Mouse (Mus musculus) lung, postnatal 0 days (tissue): ENCODE measurements at regions not wholly inside any gene's neighbourhood (a gene's known extent, or its start where the extent isn't known, plus 50 kb on each side); places are given as distances from the start of the nearest gene placed in this dataset.

Source experiments
- ATAC-seq: fragments of 200-750 bp; cut with Nextera tagmentation; 2 replicates; pipeline ENCODE4 v1.8.0; 2017; ENCODE audit warnings: moderate library complexity
- DNase-seq: peaks from one replicate; pipeline ENCODE4 v3.0.0-alpha.2; 2016; ENCODE audit warnings: low spot score
- H3K27ac ChIP-seq: fragments of 300-500 bp; sonication (generic); 2 replicates; pipeline ENCODE4 v1.5.1; 2014; ENCODE audit warnings: antibody characterized with exemption, mild to moderate bottlenecking, low read length, mixed read lengths
- H3K27me3 ChIP-seq: fragments of 300-500 bp; sonication (generic); replicated peaks from 2 replicates; pipeline ENCODE4 v1.6.1; 2014; ENCODE audit warnings: low read length, mixed read lengths; ENCODE audit not compliant: insufficient read depth
- H3K36me3 ChIP-seq: fragments of 300-500 bp; sonication (generic); 2 replicates; pipeline ENCODE4 v1.6.1; 2014; ENCODE audit warnings: low read length, mixed read lengths; ENCODE audit not compliant: insufficient read depth
- H3K4me1 ChIP-seq: fragments of 300-500 bp; sonication (generic); 2 replicates; pipeline ENCODE4 v1.6.1; 2014; ENCODE audit warnings: antibody characterized with exemption, low read depth, low read length, mixed read lengths; ENCODE audit not compliant: insufficient read depth
- H3K4me2 ChIP-seq: fragments of 300-500 bp; sonication (generic); replicated peaks from 2 replicates; pipeline ENCODE4 v1.6.1; 2014; ENCODE audit warnings: low read depth, mild to moderate bottlenecking, low read length, moderate library complexity, mixed read lengths
- H3K4me3 ChIP-seq: fragments of 300-500 bp; sonication (generic); 2 replicates; pipeline ENCODE4 v1.5.1; 2014; ENCODE audit warnings: low read depth, low read length
- H3K9ac ChIP-seq: fragments of 300-500 bp; sonication (generic); replicated peaks from 2 replicates; pipeline ENCODE4 v1.6.1; 2014; ENCODE audit warnings: low read depth, mild to moderate bottlenecking
- H3K9me3 ChIP-seq: fragments of 300-500 bp; sonication (generic); 2 replicates; pipeline ENCODE4 v1.6.1; 2016; ENCODE audit warnings: low read length, mixed read lengths
- CTCF ChIP-seq: IDR thresholded peaks from 2 replicates; pipeline ENCODE4 v1.5.1; 2016; ENCODE audit warnings: antibody characterized with exemption, mild to moderate bottlenecking
- EP300 ChIP-seq: IDR thresholded peaks from 2 replicates; pipeline ENCODE4 v1.6.1; 2016; ENCODE audit warnings: antibody characterized with exemption, mild to moderate bottlenecking, control low read depth
- WGBS: fragments of 180-500 bp; shearing (Covaris S2); extraction: QIAGEN DNeasy Blood & Tissue Kit; methylation state at CpG from one replicate; pipeline ENCODE4 v1.1.7; 2014; 5-methylcytosine and 5-hydroxymethylcytosine counted together

GRCm38 (mm10) chr5:106044878-106045585 is 168.7 kb downstream of the Zfp326 start:
- no peaks in the 10 kb centered on the region for H3K4me1 ChIP-seq
- H3K27ac ChIP-seq: no peak overlapping the region
- no peaks in the 10 kb centered on the region for H3K36me3 ChIP-seq
- no peak overlapping the region for H3K9ac ChIP-seq
- H3K27me3 ChIP-seq: no peaks in the 10 kb centered on the region
- whole genome bisulfite sequencing: 73% methylated on average over 12 of the region's 12 CpGs
- no peak for ATAC-seq
- no peak overlapping the region for H3K4me3 ChIP-seq
- no peaks in the 10 kb centered on the region for H3K9me3 ChIP-seq
- TF ChIP-seq EP300 (no peak), CTCF (no peak)
- no peak for DNase-seq
- H3K4me2 ChIP-seq: no peak overlapping the region

GRCm38 (mm10) chr5:106038321-106038720 is 162.0 kb downstream of the Zfp326 start:
- Histone ChIP-seq H3K27me3 (no peaks in the 10 kb centered on the region), H3K27ac (no peak overlapping the region), H3K9me3 (no peaks in the 10 kb centered on the region), H3K36me3 (no peaks in the 10 kb centered on the region), H3K4me1 (no peaks in the 10 kb centered on the region), H3K4me3 (no peak overlapping the region), H3K9ac (no peak overlapping the region), H3K4me2 (no peak overlapping the region)
- WGBS: 91% methylated on average over 18 of the region's 18 CpGs
- ATAC-seq: no peak
- no peak for DNase-seq
- TF ChIP-seq EP300 (no peak), CTCF (no peak)

DNA sequence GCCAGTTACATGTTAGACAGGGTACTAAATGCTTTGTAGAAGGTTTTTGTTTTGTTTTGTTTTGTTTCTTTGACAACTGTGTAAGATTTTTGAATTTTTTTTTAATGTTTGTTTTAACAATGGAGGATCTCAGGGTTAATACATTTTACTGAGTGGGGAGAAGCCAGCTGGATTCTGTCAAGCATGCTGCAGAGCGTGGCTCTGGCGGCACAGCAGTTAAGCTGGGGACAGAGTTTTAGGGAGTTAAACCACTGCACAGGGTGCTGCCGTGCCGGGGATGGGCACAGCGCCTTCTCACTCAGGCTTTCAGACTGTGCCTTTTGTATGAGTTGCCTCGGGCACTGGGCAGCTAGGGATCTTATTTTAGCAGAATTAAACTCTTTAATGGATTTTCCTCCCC is 159.8 kb downstream of the Zfp326 start:
- H3K4me3 ChIP-seq: no peak overlapping the region
- TF ChIP-seq EP300 (no peak), CTCF (no peak)
- no peak overlapping the region for H3K9ac ChIP-seq
- no peaks in the 10 kb centered on the region for H3K36me3 ChIP-seq
- H3K9me3 ChIP-seq: no peaks in the 10 kb centered on the region
- no peaks in the 10 kb centered on the region for H3K4me1 ChIP-seq
- peak; percentile 21 for DNase-seq
- H3K4me2 ChIP-seq: no peak overlapping the region
- H3K27ac ChIP-seq: no peak overlapping the region
- peak; percentile 30; the same call in 1 of the 2 replicates for ATAC-seq
- WGBS: 36% methylated on average over 6 of the region's 6 CpGs
- H3K27me3 ChIP-seq: no peaks in the 10 kb centered on the region

GRCm38 (mm10) chr5:106032956-106033355 is 156.6 kb downstream of the Zfp326 start:
- no peak for TF ChIP-seq CTCF
- no peak for TF ChIP-seq EP300
- Histone ChIP-seq H3K4me2 (no peak overlapping the region), H3K27me3 (no peaks in the 10 kb centered on the region), H3K9me3 (no peaks in the 10 kb centered on the region), H3K27ac (no peak overlapping the region), H3K36me3 (no peaks in the 10 kb centered on the region), H3K9ac (no peak overlapping the region), H3K4me1 (no peaks in the 10 kb centered on the region), H3K4me3 (no peak overlapping the region)
- DNase-seq (no peak), ATAC-seq (no peak)
- WGBS: 83% methylated on average over 4 of the region's 4 CpGs

DNA sequence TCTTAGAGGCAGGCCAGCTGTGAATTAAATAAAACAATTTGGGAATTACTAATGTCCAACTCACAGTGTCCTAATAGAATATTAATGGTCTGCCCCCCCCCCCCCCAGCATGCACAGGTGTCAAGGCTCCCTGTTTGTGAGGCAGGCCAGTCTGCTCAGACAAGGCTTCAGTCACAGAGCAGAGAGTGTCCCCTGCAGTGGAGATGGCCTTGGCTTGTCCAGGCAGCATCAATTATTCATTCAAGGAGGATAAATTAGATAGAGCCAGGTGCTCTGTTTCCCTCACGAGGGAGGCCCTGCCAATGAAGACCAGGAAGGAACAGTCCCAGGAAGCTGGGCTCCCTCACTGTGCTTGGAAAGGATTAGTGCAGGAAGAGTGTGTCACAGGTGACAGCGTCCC is 150.5 kb downstream of the Zfp326 start:
- DNase-seq: no peak
- H3K9ac ChIP-seq: no peak overlapping the region
- no peak overlapping the region for H3K27ac ChIP-seq
- H3K36me3 ChIP-seq: no peaks in the 10 kb centered on the region
- no peaks in the 10 kb centered on the region for H3K27me3 ChIP-seq
- 62% methylated on average over 2 of the region's 2 CpGs for WGBS
- no peak for ATAC-seq
- H3K9me3 ChIP-seq: no peaks in the 10 kb centered on the region
- H3K4me3 ChIP-seq: no peak overlapping the region
- no peak overlapping the region for H3K4me2 ChIP-seq
- H3K4me1 ChIP-seq: no peaks in the 10 kb centered on the region
- TF ChIP-seq EP300 (no peak), CTCF (no peak)

DNA sequence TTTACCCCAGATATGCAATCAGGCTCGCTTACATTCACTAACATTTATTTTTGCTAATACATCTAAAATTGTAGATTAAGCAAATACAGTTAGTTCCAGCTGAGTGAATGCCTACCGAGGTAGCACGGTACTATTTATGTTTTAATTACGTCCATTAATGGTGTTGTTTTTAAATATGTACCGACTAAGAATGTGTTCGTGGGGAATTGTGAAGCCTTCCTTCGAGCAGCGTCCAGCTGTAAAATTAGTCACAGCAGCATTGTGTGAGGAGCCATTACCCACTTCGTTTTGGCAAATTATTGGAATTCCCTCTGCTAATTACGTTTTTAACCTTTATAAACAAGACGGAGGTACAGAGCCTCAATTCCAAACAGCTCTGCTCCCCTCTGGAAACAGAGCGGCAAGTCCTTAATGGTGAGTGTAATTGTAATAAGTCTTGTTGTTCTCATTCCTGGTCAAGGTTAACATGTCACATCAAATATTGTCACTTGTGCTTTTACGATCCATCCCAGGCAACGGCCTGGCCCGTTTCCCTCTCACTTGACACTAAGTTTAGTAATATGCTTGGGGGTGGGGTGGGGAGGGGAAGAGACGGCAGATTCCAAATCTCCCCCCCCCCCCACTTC is 128.0 kb downstream of the Zfp326 start:
- WGBS: 48% methylated on average over 16 of the region's 16 CpGs
- DNase-seq (no peak), ATAC-seq (no peak)
- Histone ChIP-seq H3K9ac (no peak overlapping the region), H3K27me3 (no peaks in the 10 kb centered on the region), H3K4me2 (no peak overlapping the region), H3K4me3 (no peak overlapping the region), H3K9me3 (no peaks in the 10 kb centered on the region), H3K4me1 (no peaks in the 10 kb centered on the region), H3K36me3 (no peaks in the 10 kb centered on the region), H3K27ac (no peak overlapping the region)
- TF ChIP-seq CTCF: no peak
- TF ChIP-seq EP300: no peak
